Mouse (Mus musculus) testis, adult 2 months (tissue): Measurements from ENCODE around the gene Il2ra.

Experiments
- CTCF ChIP-seq: fragments of 200-500 bp; IDR thresholded peaks from 2 replicates; pipeline ENCODE4 v1.5.1; 2012; ENCODE audit warnings: low read depth, mild to moderate bottlenecking, inconsistent platforms, low read length, moderate library complexity; ENCODE audit not compliant: control insufficient read depth, insufficient read depth, insufficient replicate concordance
- POLR2A ChIP-seq: fragments of 200-500 bp; IDR thresholded peaks from 2 replicates; pipeline ENCODE4 v1.6.1; 2012; ENCODE audit warnings: low read depth, mild to moderate bottlenecking, inconsistent platforms, low read length, moderate library complexity; ENCODE audit not compliant: control insufficient read depth

- TF ChIP-seq POLR2A (no peak), CTCF (no peak)
These were observed 8.9 kb downstream of the Il2ra start for GRCm38 (mm10) chr2:11651476-11651875.
